Mouse (Mus musculus) testis, postnatal 14 days (tissue): ENCODE measurements around the gene Fmnl2.

Source experiments
- DNase-seq: peaks from one replicate; pipeline ENCODE4 v3.0.0; 2021; ENCODE audit warnings: low spot score

Gene Fmnl2

DNA sequence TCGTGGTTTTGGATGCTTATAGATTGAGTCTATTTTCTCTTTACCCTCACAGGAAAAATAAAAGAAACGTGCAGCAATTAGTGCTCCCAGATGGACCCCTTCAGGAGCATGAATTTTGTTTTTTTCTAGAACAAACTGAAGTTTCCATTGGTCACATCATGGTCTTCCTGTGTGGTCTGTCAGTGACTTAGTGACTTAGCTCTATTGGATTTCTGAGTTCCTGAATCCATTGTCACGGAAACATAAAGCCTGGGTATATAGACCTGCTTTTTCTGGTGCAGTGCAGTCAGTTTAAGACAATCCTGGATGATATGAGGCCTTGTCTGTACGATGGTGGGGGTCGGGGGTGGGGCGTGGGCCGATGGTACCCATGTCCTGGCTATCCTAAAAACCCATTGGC lies 7.0 kb downstream of the Fmnl2 start:
- no peak for DNase-seq

DNA sequence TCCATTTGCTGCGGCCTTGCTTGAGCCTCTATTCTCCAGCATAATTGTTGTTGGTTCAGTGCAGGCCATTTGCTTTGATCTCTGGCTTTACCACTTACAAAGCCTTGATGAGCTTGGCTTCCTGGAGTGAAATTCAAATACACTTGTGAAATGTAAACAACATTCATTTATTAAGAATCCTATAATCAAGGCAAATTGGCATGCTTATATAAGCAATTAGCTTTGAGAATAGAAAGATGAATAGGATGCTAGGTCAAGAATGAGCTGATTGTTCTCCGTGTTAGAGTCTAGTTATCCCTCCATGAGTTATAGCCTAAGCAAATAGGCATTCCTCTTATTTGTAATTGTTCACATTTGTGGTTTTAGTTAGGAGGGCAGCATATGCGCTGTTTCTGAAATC lies 8.5 kb downstream of the Fmnl2 start:
- DNase-seq, result no peak

DNA sequence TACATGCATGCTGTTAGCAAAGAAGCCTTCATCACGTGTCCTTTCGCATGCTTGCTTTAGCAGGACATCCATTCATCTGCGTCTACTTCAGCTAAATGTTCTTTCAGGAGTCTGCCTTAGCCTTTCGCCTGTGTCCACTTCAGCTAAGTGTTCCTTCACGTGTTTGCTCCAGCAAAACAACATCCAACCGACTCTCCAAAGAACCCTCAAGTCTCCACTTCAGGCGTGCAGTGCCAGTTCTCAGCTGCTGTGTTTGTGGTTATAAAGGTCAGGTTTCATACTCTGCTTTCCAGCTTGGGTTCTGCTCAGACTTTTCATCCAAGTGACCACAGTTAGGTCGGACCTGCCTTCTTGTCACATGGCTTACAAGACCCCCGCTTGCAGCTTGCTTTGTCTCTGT lies 10.1 kb downstream of the Fmnl2 start:
- no peak for DNase-seq

DNA sequence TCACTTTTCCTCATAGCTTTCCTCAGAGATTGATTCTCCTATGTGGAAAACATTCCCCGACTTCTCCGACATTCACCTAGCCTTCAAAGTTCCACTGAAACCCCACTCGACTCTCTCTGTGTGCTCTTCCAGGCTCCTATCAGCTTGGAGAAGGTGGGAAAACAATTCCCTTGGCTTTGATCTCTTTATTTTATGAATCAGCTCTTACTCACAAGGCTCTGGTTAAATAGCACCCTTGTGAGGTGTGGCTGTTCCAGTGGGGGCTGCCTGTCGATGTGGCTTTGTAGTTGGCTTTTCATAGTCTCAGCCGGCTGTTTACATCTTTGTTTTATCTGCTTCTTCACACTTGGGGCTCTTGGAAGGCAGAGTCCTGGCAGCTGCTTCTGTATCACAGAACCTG lies 10.5 kb downstream of the Fmnl2 start:
- no peak for DNase-seq

DNA sequence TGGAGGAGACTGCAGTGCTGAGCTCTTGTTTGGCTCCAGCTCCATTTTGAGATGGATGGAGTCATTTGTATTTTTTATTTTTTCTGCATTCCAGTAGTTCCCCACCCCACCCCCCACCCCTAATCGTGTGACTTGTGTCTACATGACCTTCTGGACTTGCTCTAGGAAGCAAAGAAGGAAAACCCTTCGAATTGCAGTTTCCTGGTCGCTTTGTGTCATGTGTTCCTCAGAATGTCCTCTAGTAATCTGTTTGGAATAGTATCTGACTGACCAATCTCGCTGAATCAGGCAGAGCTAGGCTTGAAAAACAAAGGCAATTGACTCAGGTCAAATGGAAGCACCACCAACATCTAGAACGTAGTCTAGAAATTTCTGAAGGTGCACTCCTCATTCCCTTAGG lies 15.0 kb downstream of the Fmnl2 start:
- no peak for DNase-seq

DNA sequence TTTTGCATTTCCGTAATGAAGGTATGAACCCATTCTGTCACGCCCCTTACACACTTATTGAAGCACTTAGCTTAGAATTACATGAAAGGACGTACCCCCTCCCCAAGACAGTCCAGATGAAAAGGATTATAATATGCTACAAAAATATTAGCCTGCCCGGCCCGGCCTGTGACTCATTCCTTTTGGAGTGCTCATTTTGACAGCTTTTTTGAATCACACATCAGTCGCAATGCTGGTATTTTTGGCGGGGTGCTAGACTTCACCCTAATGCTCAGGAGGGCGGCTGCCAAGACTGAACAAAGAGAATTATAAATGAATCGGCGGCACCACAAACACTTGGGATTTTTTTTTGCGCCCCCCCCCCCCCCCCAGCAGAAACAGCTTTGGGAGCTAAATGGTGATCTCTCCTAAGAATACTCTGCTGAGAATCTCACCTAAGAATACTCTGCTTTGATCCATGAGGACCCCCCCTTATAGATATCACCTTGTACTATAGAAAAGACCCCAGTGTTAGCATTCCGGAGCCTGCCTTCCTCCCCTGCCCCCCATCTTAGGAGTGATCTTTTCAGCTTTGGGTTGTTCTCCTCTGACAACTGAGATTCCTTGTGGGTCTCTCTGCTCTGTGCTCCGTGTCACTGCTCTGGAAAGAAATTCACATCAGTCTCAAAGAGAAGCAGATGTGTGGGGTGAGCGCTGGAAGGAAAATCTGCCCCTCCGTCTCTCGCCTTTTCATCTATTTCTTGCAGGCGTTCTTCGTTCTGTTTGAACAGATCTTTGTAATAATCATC lies 15.8 kb downstream of the Fmnl2 start:
- no peak for DNase-seq

DNA sequence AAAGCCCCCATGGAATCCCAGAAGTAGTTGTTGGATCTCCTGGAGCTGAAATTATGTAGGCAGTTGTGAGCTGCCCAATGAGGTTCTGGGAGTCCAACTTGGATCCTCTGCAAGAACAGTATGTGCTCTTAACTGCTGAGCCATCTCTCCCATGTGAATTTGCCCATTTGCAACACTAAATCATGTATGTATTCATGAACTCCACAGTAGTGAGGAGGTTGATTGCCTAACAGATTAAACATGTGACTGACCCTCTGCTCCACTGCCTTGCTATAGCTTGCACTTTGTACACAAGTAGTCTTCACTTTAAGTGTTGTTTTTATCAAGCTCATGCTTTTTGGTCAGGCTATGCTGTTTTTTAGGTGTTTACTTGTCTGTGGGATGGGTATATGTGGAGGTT lies 17.1 kb downstream of the Fmnl2 start:
- DNase-seq, result no peak

DNA sequence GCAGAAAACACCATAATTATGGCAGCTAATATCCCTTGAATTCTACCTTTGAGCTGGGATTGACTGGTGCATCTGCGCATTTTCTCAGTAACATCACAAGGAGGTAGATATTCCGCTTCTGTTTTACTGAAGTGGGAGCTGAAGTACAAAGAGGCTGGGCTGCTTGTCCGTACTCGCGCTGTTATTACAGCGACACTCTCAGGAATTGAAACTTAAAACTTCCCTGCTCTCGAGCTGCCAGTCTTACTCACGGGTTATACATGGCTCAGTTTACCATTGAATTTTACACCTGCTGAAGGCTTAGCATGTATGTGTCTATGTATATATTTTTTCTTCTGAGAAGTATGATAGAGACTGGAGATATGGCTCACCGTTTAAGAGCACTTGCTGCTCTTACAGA lies 18.1 kb downstream of the Fmnl2 start:
- no peak for DNase-seq

DNA sequence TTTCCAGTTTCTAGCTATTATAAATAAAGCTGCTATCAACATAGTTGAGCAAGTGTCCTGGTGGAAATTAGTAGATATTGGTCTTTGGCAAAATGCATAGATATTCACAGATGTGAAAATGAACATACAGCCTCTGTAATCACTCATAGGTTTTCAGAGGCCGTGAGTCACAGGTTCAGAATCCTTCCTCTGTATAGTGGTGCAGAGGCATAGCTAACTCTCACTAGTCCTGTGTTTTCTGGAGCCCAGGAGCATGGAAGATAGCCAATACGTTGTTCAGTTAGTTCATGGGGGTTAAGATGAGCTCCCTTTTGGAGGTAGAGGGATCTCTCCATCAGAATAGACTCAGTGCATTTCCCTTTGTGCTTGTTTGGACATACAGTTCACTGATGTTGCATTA lies 25.7 kb downstream of the Fmnl2 start:
- DNase-seq, result no peak

DNA sequence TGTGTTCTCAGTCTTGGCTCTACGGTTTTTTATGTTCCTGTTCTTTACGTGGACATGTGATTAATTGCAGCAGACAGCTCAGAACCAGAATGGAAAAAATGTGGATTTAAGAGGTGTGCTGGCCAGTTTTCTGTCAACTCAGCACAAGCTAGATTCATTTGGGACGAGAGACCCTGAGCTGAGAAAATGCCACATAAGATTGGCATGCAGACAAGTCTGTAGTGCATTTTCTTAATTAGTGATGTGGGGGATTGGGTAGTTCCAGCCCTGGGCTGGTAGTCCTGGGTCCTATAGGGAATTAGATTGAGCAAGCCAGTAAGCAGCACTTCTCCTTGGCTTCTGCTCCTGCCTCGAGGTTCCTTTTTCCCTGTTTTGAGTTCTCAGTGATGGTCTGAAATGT lies 26.4 kb downstream of the Fmnl2 start:
- DNase-seq, result no peak

DNA sequence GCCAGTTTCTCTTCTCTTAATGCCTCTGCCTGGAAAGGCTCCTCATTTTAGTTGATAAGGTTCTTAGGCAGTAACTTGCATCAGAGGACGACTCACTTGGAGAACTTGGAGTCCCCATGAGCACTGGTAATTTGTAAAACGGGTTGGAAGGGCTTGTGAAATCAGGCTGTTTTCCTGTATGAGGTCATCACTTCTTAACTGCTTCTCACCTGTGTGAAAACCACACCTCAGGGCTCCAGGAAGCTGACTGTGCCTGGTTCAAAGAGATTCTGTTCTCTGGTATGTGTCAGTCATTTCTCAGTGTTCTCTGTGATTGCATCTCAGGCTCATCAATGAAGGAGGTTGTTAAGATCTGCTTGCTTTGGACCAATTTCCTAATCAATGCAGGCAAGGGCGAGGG lies 27.4 kb downstream of the Fmnl2 start:
- DNase-seq, result no peak

DNA sequence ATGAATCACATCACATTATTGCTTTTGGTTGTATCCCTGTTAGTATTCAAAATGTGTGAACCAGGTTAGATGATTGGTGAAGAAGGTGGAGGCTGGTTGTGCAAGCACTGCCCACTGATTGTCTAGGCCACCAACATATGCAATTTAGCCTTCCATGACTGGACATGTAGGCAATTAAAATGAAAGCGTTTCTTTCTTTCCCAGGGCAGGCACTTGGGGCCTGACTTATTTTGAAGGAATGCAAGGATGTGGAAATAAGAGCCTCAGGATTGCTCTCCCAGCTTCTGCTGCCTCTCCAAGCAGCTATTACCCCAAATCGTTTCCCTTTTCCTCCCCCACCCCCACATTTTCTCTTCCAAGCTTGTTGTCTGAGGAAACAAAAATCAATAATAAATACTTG lies 29.6 kb downstream of the Fmnl2 start:
- DNase-seq, result no peak

DNA sequence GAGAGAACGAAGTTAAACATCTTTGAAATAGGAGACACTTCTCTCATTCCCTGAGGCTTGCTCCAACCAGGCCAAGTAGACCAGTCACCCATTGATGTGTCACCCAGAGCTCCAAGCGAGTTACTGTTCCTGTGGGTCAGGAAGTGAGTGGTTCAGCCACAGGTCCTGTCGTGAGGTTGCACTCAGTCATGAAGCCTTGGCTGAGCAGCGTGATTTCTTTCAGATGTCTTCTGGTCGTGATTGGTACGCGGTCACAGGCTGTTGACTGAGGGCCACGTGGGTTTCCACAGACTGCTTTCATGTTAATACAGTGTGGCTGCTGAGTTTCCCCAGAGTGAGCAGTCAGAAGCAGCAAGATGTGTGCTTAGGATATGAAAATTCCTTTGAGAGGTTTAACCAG lies 33.5 kb downstream of the Fmnl2 start:
- no peak for DNase-seq

DNA sequence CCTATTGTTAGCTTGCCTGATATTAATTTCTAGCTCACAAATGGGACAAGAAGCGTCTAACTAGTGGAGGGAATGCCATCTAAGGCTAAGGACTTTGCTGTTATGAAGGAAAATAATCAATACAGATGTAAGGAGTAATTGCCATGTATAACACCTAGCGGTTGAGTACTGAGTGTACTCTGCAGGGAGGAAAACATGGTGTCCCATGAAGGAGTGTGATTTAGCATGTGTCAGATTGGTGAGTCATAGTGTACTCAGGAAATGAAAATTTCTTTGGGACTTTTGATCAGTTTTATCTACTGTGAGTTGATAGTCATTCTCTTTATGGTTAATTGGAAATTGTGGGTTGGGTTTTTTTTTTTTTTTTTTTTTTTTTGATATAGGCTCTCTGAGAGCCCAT lies 34.1 kb downstream of the Fmnl2 start:
- DNase-seq, result no peak

DNA sequence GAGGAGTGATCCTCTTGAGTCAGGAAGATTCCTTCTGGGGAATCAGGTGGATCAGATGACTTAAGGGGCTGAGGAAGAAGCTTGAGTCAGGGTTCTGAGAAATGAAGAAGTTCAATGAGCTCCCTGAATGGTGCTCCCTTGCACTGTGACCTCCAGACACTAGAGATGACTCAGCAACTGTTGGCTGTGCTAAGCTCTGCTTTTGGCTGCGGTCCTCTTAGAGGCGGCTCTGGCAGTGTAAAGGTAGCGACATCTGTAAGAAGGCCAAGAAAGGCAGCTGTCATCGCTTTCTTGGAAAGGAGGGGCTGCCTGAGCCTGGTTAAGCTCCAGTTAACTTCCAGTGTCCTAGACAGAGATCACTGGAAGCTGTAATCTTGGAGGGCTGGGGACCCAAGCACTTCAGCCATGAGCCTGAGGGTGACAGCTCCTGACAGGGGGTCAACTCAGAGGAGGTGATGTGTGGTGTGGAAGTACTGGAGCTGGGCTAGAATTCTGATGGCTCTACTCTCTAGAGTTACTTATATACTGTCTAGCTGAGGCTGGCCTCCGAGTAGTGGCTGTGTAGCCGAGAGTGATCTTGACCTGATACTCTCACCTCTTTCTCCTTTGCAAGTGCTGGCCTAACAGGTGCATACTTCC lies 37.4 kb downstream of the Fmnl2 start:
- DNase-seq, result no peak

DNA sequence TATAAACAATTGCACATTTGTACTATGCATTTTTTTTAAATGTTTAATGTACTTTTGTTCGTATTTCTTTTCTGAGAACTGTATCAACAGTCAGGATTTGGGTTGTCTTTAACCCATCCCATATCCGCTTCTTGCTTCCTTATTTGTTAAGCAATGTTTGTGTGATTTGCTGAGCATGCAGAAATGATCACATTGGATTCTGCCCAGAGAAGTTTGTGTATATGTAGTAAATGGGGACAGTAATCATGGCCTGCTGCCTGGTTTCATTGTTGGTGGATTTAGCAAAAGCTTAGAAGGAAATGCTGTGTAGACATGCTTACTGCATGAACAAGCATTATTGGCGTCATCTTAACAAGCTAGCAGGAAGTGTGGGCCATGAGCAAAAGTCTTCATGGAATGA lies 39.3 kb downstream of the Fmnl2 start:
- no peak for DNase-seq

DNA sequence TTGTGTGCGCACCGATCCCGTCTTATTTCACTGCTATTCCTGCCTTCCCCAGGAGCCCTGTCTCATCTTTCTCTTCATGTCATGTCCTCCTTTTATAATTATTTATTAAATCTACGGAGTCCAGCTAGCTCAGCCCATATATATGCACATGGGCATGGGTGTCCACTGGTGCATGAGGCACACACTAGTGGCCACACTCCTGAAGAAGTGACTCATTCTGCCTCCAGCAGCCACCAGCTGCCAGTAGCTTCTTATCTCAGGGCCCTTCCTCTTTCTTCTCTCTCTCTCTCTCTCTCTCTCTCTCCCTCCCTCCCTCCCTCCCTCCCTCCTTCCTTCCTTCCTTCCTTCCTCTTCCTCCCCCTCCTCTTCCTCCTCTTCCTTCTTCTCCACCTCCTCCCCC lies 43.1 kb downstream of the Fmnl2 start:
- no peak for DNase-seq

DNA sequence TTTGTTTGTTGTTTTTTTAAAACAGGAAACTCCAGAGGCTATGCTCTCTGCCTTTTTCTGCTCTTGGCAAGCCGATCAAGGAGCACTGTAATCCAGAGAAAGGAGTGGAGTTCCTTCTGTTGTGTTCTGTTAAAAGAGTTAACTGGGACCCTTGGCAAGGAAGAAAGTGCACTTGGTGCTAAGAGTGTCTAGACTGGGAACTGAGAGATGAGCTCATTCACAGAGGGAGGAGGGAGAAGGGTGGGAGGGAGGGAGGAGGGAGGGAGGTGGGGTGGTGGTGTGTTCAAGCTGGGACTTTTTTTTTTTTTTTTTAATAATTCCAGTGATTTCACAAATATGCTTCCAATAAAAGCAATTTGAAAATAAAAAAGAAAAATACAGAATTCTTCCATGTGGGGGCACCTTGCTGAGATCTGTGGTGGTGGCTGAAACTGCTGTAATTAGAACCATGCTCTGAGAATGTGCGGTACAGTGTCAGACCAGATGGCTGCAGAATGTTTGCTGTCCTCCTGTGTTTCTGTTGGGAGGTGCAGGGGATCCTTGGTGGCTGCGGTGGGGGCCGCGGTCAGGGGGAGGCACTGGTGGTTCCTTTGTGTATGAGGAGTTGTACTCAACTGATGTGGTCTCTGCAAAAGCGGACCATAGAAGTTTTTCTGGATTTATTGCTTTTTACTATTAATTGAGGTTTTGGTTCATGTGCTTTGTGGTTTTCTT lies 43.8 kb downstream of the Fmnl2 start:
- no peak for DNase-seq

DNA sequence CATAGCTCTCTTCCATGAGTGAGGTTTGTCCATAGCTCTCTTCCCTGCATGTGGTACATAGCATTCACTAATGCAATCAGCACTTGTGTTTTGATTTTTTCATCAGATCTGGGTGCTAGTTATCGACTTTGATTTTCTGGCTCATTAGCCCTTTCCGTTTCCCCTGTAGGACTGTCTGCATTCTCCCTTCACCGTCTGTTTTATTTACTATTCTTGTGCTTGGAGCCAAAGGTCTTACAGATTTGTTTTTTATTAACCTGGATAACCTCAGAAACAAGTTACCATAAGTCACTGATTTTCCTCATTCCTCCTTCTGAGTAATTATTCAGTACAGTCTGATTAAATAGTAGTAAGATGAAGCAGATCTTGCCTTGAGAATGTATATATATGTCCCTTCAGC lies 44.8 kb downstream of the Fmnl2 start:
- no peak for DNase-seq

DNA sequence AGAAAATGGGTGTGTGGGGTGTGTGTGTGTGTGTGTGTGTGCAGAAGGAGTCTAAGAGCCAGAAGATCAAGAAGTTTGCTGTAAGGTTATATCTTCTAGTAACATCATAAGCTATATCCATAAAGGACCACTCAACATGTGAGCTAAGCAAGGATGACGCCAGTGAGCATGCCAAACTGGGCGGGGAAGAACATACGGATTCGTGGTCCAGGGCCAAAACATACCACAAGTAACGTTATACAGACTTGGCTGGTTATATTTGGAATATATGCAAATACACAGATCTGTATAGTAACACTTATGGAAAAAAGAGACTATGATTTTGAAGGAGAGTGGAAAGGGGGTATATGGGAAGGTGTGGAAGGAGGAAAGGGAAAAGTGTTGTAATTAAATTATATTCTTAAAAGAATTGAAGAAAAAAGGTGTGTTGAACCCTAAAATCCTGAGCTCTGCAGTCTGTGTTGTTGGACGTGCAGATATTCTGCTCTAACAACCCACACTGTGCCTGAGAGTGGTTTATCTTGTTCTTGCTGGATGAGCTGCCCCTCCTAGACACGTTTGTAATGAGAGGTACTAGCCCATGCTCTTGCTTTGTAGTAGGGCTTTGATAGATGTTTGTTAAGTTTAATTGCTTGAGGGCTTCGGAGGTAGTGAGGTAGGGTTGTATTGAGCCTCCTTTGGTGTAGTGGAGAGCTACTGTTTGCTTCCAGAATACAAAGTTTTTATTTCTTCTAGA lies 45.7 kb downstream of the Fmnl2 start:
- DNase-seq, result no peak

DNA sequence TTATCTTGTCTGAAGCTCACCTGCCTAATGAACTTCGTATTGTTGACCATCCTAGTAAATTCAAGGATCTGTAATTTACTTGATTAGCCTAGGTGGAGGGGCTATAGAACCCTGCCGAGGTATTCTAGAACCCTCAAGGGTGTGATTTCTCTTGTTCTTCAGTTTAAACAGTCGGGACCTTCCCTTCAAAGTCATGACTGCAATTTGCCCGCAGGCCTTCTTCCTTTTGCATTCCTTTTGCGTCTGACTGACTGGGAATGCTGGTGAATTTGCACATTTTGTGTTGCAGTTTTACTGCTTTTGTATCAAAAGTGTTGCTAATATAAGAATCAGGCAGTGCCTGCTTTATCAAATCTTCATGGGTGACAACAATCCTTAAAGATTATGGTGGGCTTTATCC lies 46.9 kb downstream of the Fmnl2 start:
- no peak for DNase-seq

DNA sequence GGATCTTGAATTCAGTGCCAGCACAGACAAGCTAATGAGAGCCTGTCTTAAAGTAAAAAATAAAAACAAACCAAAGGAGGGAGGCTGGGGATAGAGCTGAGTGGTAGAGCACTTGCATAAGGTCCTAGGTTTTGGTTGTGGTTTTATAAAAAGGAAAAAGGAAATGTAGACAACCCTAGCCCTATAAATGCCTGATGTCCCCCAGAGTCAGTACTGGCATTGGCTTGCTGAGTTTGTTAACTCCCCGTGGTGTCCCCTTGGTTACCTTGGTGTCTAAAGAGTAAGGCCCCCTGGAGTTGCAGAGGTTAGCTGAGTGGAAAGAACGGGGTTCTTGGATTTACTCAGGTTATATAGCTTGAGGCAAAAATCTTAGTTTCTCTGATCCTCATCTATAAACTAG lies 55.7 kb downstream of the Fmnl2 start:
- DNase-seq, result no peak

DNA sequence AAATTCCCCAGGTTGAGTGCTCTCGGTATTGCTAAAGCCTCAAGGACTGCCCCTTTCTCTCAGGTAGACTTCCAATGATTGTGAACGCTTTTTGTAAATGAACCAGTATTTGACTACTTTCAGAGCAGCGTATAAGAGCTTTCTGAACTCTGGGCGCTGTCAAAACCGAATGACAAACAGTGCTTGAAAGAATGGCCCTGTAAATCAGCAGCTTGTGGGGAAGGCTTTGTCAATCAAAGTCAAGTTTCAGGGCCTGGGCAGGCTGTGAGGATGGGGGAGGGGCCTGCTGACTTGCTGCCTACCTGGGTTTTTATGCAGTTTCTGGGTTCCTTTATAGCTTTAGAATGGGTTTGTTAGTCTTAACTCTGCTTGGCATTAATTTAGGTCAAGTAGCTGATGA lies 56.1 kb downstream of the Fmnl2 start:
- DNase-seq, result no peak
